Mouse (Mus musculus) kidney, adult 2 months (tissue): ENCODE measurements around the gene Opn4. TPM values are rescaled to one million over a fixed set of nuclear protein-coding genes. Genes with fewer than 3 reads are reported as not detected.

Experiments
- DNase-seq: peaks from one replicate; pipeline ENCODE4 v3.0.0; 2021
- H3K27ac ChIP-seq: fragments of 200-500 bp; 2 replicates; pipeline ENCODE4 v1.5.1; 2012; ENCODE audit warnings: low read depth, low read length, control low read depth, inconsistent platforms; ENCODE audit not compliant: insufficient read depth
- H3K27me3 ChIP-seq: fragments of 200-500 bp; replicated peaks from 2 replicates; pipeline ENCODE4 v1.6.1; 2012; ENCODE audit warnings: mild to moderate bottlenecking, moderate library complexity, low read length, inconsistent platforms; ENCODE audit not compliant: control insufficient read depth, insufficient read depth
- H3K36me3 ChIP-seq: fragments of 200-500 bp; 2 replicates; pipeline ENCODE4 v1.6.1; 2012; ENCODE audit warnings: mild to moderate bottlenecking, moderate library complexity, low read length, inconsistent platforms; ENCODE audit not compliant: control insufficient read depth, insufficient read depth
- H3K4me1 ChIP-seq: fragments of 200-500 bp; 2 replicates; pipeline ENCODE4 v1.6.1; 2011; ENCODE audit warnings: low read length; ENCODE audit not compliant: control insufficient read depth, insufficient read depth
- H3K4me3 ChIP-seq: fragments of 200-500 bp; 2 replicates; pipeline ENCODE4 v1.5.1; 2011; ENCODE audit warnings: mild to moderate bottlenecking, low read depth, low read length, control low read depth; ENCODE audit not compliant: insufficient read depth
- CTCF ChIP-seq: fragments of 200-500 bp; conservative IDR thresholded peaks from 2 replicates; pipeline ENCODE4 v1.5.1; 2011; ENCODE audit warnings: low read depth, mild to moderate bottlenecking, control low read depth, low read length, moderate library complexity, mixed read lengths; ENCODE audit not compliant: insufficient read depth, insufficient read length
- POLR2A ChIP-seq: fragments of 200-500 bp; IDR thresholded peaks from one replicate; pipeline ENCODE4 v1.6.1; 2011; ENCODE audit warnings: low read depth, low read length, control low read depth
- WGBS: fragments of 180-500 bp; shearing (Covaris S2); methylation state at CpG from one replicate; pipeline ENCODE4 v1.1.7; 2018; 5-methylcytosine and 5-hydroxymethylcytosine counted together
- polyA plus RNA-seq: library from polyadenylated mRNA; depleted of rRNA; stranded (reverse); fragments of >200 nt; gene quantifications from 2 replicates; pipeline ENCODE4 v1.2.3, GENCODE M21; 2012; rRNA removed

Gene Opn4
- polyA plus RNA-seq, 1 experiment, result not detected

- Histone ChIP-seq H3K4me1 (no peaks in the 10 kb centered on the region), H3K4me3 (no peak overlapping the region), H3K36me3 (no peaks in the 10 kb centered on the region), H3K27ac (no peak overlapping the region), H3K27me3 (no peaks in the 10 kb centered on the region)
- TF ChIP-seq CTCF (no peak), POLR2A (no peak)
- 81% methylated on average over 2 of the region's 2 CpGs for WGBS
- no peak for DNase-seq
Measured at GRCm38 (mm10) chr14:34544545-34544944, 55.4 kb downstream of the Opn4 start.

GRCm38 (mm10) chr14:34544001-34544400 lies 55.9 kb downstream of the Opn4 start:
- no peaks in the 10 kb centered on the region for H3K4me1 ChIP-seq
- H3K36me3 ChIP-seq, result no peaks in the 10 kb centered on the region
- no peak overlapping the region for H3K4me3 ChIP-seq
- TF ChIP-seq POLR2A, result no peak
- TF ChIP-seq CTCF, result no peak
- no peaks in the 10 kb centered on the region for H3K27me3 ChIP-seq
- no peak for DNase-seq
- H3K27ac ChIP-seq, result no peak overlapping the region
- WGBS, result 88% methylated on average over 6 of the region's 6 CpGs

- no peaks in the 10 kb centered on the region for H3K36me3 ChIP-seq
- 94% methylated on average over 6 of the region's 6 CpGs for WGBS
- H3K27me3 ChIP-seq, result no peaks in the 10 kb centered on the region
- H3K27ac ChIP-seq, result no peak overlapping the region
- no peak for DNase-seq
- H3K4me3 ChIP-seq, result no peak overlapping the region
- H3K4me1 ChIP-seq, result no peaks in the 10 kb centered on the region
- TF ChIP-seq POLR2A (no peak), CTCF (no peak)
Measured at GRCm38 (mm10) chr14:34543596-34543995, 56.3 kb downstream of the Opn4 start.

GRCm38 (mm10) chr14:34541896-34542295 lies 58.0 kb downstream of the Opn4 start:
- no peaks in the 10 kb centered on the region for H3K27me3 ChIP-seq
- peak; percentile 36 for DNase-seq
- TF ChIP-seq POLR2A (no peak), CTCF (no peak)
- no peak overlapping the region for H3K27ac ChIP-seq
- 54% methylated on average over 5 of the region's 5 CpGs for WGBS
- no peaks in the 10 kb centered on the region for H3K36me3 ChIP-seq
- H3K4me1 ChIP-seq, result no peaks in the 10 kb centered on the region
- no peak overlapping the region for H3K4me3 ChIP-seq

- TF ChIP-seq CTCF (no peak), POLR2A (no peak)
- H3K27me3 ChIP-seq, result no peaks in the 10 kb centered on the region
- H3K27ac ChIP-seq, result peak overlapping the region; percentile 47; the same call in 1 of the 2 replicates
- DNase-seq, result peak; percentile 61
- H3K4me1 ChIP-seq, result no peaks in the 10 kb centered on the region
- H3K36me3 ChIP-seq, result no peaks in the 10 kb centered on the region
- 22% methylated on average over 17 of the region's 17 CpGs for WGBS
- no peak overlapping the region for H3K4me3 ChIP-seq
Measured at GRCm38 (mm10) chr14:34540685-34541162, 59.2 kb downstream of the Opn4 start.

Other genes starting within 250 kb of the Opn4 start
- gene Fam25c, start 244.7 kb downstream of the Opn4 start, polyA plus RNA-seq, result 16.3 and 28.4 TPM in 2 replicates
- 17.6 and 19.1 TPM in 2 replicates for gene Sncg, start 225.4 kb downstream of the Opn4 start, polyA plus RNA-seq
- 16.2 and 19.4 TPM in 2 replicates for gene Mmrn2, start 224.7 kb downstream of the Opn4 start, polyA plus RNA-seq
- gene Bmpr1a, start 96.8 kb downstream of the Opn4 start, polyA plus RNA-seq, result 11.0 and 11.4 TPM in 2 replicates
- not detected in 2 replicates for gene 9230112D13Rik, start 77.3 kb downstream of the Opn4 start, polyA plus RNA-seq
- gene Ldb3, start 11.5 kb downstream of the Opn4 start, polyA plus RNA-seq, result 1.9 and 26.0 TPM in 2 replicates
- gene Wapl, start 73.8 kb upstream of the Opn4 start, polyA plus RNA-seq, result 10.1 and 11.0 TPM in 2 replicates
- 1.3 and 1.4 TPM in 2 replicates for gene Grid1, start 220.0 kb upstream of the Opn4 start, polyA plus RNA-seq